Mouse (Mus musculus): ENCODE data around the gene Cpxm1.
"Not testable (repeated sequence)": the region's sequence is repeated elsewhere in the genome, so short reads cannot be mapped to it uniquely, and the experiment has no call there.

Gene Cpxm1

DNA sequence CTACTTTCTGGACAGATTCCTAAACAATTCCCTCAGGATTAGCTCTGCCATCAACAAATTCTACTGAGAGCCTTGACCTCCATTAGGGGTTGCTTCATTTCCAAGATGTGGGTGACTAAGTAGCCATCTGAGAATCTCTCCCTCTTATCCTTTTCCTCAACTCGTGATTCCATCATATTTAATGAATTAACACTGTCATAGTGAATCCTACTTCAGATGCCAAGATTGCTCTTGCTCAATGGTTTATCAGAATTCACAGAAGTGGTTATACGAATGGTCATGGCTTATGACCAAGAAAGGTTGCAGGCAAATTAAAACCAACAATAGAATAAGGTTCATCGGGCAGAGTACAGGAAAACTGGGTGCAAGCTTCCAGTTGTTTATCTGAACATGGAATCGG lies 4.5 kb upstream of the Cpxm1 start:
- no peak for DNase-seq (ENCODE audit: low spot score in 2 of 2)

GRCm38 (mm10) chr2:130400046-130400445 lies 2.7 kb upstream of the Cpxm1 start:
- DNase-seq (ENCODE audit: low spot score in 2 of 2): no peak

GRCm38 (mm10) chr2:130398091-130398490 lies 717 bp upstream of the Cpxm1 start:
- DNase-seq (ENCODE audit: low spot score in 2 of 2): no peak

DNA sequence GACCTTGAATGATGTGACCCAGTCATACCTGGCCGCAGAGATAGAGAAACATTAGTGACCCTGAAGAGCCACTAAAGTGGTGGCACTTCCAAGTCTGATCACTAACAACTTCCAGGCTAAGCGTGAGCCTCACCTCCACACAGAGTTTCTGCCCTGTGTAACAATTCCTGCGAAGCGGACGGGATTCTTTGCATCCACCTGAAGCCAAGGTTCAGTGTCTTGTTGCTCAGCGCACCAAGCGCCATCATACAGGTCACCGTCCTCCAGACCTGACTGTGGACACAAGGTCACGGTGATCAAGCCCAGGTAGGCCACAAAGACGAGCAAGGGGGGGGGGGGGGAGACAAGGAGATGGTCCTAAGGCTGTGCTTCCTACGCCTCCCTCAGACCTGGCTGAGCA lies 1.7 kb downstream of the Cpxm1 start:
- no peak for DNase-seq (ENCODE audit: low spot score in 2 of 2)

DNA sequence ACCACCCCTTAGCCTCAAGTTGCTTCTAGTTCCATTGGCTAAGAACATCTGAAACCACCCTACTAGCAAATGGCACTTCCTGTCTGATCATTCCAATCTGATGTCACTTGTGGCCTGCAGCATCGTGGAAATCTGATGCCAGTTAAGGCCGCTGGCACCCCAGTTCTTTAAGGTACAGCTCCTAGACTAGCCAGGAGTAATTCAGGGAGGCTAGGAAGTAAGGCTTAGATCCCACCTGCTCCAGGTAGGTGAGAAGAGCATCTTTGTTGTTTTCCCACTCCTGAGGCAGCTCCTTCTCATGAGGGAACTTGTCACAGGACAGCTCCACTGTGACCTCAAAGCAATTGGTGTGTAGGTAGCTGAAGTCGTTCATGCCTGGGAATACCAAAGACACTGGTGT lies 4.5 kb downstream of the Cpxm1 start:
- no peak for DNase-seq (ENCODE audit: low spot score in 2 of 2)

DNA sequence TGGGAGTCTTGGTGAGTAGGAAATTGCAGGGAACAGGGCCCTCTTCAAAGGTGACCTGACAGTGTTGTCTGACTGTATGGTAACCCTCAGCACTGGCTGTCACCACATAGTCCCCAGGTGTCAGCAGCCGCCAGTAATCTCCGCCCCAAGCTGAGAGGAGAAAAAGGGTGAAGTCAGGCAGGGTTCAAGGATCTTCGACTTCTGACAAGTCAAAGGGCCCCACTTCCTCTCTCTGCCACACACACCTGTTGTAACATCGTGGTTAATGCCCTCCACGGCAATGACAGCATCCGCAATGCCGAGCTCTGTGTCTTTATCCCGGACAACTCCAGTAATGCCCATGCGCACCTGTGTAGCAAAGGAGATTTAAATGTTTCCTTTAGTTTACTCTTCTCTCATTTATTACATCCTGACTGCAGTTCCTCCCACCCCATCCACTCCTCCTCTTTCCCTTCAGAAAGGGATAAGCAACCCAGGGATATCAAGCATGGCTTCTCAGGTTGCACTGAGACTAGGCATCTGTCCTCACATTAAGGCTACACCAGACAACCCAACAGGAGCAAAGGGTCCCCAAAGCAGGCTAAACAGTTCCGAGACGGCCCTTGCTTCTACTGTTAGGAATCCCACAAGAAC lies 6.3 kb downstream of the Cpxm1 start:
- no peak for DNase-seq (ENCODE audit: low spot score in 2 of 2)

GRCm38 (mm10) chr2:130388796-130389195 lies 8.6 kb downstream of the Cpxm1 start:
- DNase-seq (ENCODE audit: low spot score in 2 of 2): no peak

DNA sequence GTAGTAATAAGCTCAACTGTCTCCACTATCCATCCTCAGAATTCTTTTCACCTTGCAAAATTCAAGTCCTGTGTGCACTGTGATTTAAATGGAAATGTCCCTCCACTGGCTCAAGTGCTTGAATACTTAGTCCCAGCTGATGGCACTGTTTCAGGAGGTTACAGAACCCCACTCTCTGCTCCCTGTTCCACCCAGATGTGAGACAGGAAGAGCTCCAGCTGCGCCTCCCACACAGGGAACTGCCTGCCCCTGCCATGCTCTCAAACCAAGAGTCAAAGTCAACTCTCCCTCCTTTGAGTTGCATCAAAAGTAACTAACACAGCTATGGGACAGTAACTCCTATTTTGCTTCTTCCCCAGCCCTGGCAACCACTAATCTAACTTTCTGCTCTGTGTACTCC lies 11.2 kb downstream of the Cpxm1 start:
- no peak for DNase-seq (ENCODE audit: low spot score in 2 of 2)

DNA sequence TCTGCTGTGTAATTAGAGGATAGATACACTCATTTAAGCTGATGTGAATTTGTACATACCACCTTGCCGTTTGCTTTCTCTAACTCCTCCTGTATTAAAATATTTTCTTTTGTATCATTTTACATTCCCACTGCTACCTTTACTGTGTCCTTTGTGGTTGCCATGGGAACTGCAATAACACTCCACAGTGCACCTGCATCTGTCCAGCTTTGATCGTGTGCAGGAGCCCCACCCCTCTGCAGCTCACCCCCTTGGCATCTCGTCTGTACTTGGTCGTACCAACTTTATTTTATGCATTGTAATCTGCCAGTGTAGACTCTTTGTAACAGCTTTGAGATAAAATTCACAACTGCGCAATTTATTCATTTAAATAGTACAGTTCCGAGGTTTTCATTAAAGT lies 13.5 kb downstream of the Cpxm1 start:
- DNase-seq (ENCODE audit: low spot score in 2 of 2): no peak

DNA sequence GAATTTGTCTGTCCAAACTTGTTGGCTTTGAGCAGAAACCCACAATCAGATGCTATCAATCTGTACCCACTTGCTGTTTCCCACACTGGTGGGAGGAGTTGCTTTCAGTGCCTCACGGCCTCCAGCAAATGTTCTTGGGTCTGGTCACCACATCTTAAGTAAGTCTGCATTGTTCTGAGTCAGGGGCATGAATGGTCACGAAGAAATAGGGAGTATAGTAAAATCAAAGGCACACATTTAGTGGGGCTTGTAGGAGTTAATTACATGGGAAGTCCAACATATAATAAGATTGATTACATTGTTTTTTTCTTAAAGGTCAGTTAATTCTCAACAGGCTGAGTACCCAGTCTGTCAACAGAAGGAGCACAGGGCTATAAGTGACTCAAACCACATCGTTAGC lies 14.2 kb downstream of the Cpxm1 start:
- DNase-seq (ENCODE audit: low spot score in 2 of 2): no peak

DNA sequence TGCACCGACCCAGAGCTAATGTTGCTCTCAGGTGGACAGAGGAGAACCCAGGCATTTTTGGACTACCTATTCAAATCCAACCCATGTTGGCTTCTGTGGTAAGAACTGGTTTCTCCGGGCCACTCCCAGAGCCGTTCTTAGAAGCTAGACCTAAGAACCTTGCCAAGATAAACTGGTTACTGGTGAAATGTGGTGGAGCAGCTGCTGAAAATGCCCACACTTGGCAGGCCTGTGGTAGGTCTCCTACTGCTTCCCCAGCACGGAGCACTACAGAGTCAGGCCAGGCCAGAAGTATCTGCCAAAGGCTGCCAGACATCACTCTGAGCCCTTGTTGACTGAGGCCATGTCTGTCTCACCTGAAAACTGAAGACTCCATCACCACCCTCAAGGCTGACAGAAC lies 22.4 kb downstream of the Cpxm1 start:
- no peak for DNase-seq (ENCODE audit: low spot score in 2 of 2)

GRCm38 (mm10) chr2:130373026-130373425 lies 24.3 kb downstream of the Cpxm1 start:
- DNase-seq (ENCODE audit: low spot score in 2 of 2): not testable (repeated sequence)

DNA sequence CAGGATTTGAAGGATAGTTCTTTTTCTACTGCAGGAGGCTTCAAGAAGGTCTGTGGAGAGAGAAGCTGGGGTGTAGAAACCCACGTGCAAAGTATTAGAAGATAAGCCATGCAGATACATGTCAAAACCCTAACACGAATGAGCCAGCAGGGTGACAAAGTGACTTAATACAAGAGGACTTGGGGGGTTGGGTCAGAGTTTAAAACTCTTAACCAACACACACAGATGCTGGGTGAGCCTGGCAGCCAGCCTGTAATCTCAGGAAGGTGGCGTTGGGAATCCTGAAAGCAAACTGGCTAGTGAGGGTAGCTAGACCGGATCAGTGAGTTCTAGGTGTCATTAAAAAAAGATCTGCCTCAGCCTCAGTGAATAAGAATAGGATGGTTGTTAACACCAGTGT lies 30.0 kb downstream of the Cpxm1 start:
- DNase-seq (ENCODE audit: low spot score in 2 of 2): no peak

- DNase-seq (ENCODE audit: low spot score in 2 of 2): no peak
These were observed 31.9 kb downstream of the Cpxm1 start for GRCm38 (mm10) chr2:130365211-130366094.

- DNase-seq (ENCODE audit: low spot score in 2 of 2): peak; percentile 47 to 62
These were observed 34.8 kb downstream of the Cpxm1 start for GRCm38 (mm10) chr2:130362511-130363026.

DNA sequence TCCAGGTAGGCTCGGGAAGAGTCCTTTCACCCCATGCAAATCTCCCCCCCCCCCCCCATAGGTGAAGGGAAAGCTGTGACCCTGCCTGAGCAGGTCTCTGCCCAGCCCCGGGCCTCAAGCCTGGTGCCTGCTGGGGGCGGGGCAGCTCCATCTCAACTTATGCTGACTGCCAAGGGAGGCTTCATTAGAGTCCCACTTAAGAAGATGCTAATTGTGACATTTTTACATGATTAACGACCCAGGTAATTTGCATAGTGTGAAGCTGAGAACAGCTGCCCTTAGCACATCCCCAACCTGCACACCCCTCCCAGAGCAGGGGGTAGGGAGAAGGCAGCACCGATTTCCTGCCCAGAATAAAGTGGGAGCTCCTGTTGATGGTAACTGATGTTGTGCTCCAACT lies 38.5 kb downstream of the Cpxm1 start:
- DNase-seq (ENCODE audit: low spot score in 2 of 2): no peak

- no peak for DNase-seq (ENCODE audit: low spot score in 2 of 2)
These were observed 39.8 kb downstream of the Cpxm1 start for GRCm38 (mm10) chr2:130357551-130357950.

- no peak for DNase-seq (ENCODE audit: low spot score in 2 of 2)
These were observed 43.5 kb downstream of the Cpxm1 start for GRCm38 (mm10) chr2:130353889-130354288.

- no peak for DNase-seq (ENCODE audit: low spot score in 2 of 2)
These were observed 44.0 kb downstream of the Cpxm1 start for GRCm38 (mm10) chr2:130353411-130353810.

GRCm38 (mm10) chr2:130351758-130352339 lies 45.5 kb downstream of the Cpxm1 start:
- no peak for DNase-seq (ENCODE audit: low spot score in 2 of 2)

DNA sequence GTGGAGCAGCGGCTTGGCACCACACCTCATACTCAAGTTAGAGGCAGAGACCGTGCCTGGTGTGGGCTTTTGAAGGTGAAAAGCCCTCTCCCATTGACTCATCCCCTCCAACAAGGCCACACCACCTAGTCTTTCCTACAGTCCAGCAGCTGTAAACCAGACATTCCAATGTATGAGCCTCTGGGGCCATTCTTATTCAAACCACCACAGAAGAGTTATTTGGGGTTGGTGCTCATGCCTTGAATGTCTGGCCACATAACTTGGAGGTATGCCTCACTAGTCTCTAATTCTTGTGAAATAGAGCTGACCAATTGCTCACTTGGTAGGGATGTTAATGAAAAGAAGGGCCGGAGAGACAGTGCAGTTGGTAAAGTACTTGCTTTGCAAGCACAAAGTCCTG lies 47.0 kb downstream of the Cpxm1 start:
- no peak for DNase-seq (ENCODE audit: low spot score in 2 of 2)

GRCm38 (mm10) chr2:130341220-130341580 lies 56.2 kb downstream of the Cpxm1 start:
- no peak for DNase-seq (ENCODE audit: low spot score in 2 of 2)
